Mouse (Mus musculus): ENCODE data around the gene A630095N17Rik. TPM values are rescaled to one million over a fixed set of nuclear protein-coding genes. Genes with fewer than 3 reads are reported as not detected.

A630095N17Rik gene
- polyA plus RNA-seq, 1 experiment from 2014 or later, result not detected

- peak; percentile 58 for ATAC-seq
- Histone ChIP-seq H3K27me3 (ENCODE audit: control insufficient read depth, insufficient read depth, low read depth, low read length) (peaks cover 40% of the 10 kb centered on the region), H3K4me3 (ENCODE audit: low read depth, low read length) (peak within 1 kb of the TSS; percentile 59), H3K4me2 (ENCODE audit: low read length) (peak within 1 kb of the TSS; percentile 95), H3K9ac (ENCODE audit: low read depth, low read length) (peak within 1 kb of the TSS; percentile 72), H3K9me3 (replicated peaks; ENCODE audit: control insufficient read depth, low read length, poor library complexity, severe bottlenecking) (no peaks in the 10 kb centered on the region), H3K27ac (ENCODE audit: low read length) (no peak within 1 kb of the TSS), H3K4me1 (ENCODE audit: control insufficient read depth, insufficient read depth, low read length) (peaks cover 12% of the 10 kb centered on the region; the same call in 1 of the 2 replicates), H3K36me3 (ENCODE audit: control insufficient read depth, insufficient read depth, low read length) (peaks cover under 1% of the 10 kb centered on the region; the same call in 1 of the 2 replicates)
- under 1% methylated on average over 34 of the region's 34 CpGs for WGBS
These were observed 12.4 kb downstream of the A630095N17Rik start, which contains the start of gene Tuba4a for GRCm38 (mm10) chr1:75219531-75219930. Gene Tuba4a, minus strand, starts transcription at chr1:75219865.

GRCm38 (mm10) chr1:75219078-75219477 is 12.8 kb downstream of the A630095N17Rik start:
- peaks cover 40% of the 10 kb centered on the region for H3K27me3 ChIP-seq (ENCODE audit: control insufficient read depth, insufficient read depth, low read depth, low read length)

GRCm38 (mm10) chr1:75218227-75219001 is 13.5 kb downstream of the A630095N17Rik start:
- Histone ChIP-seq H3K9me3 (replicated peaks; ENCODE audit: control insufficient read depth, low read length, poor library complexity, severe bottlenecking) (no peaks in the 10 kb centered on the region), H3K36me3 (ENCODE audit: control insufficient read depth, insufficient read depth, low read length) (peaks cover 9% of the 10 kb centered on the region), H3K27ac (ENCODE audit: low read length) (no peak overlapping the region), H3K4me1 (ENCODE audit: control insufficient read depth, insufficient read depth, low read length) (peaks cover 12% of the 10 kb centered on the region; the same call in 1 of the 2 replicates), H3K4me3 (ENCODE audit: low read depth, low read length) (peak overlapping the region; percentile 59), H3K27me3 (ENCODE audit: control insufficient read depth, insufficient read depth, low read depth, low read length) (peaks cover 40% of the 10 kb centered on the region), H3K9ac (ENCODE audit: low read depth, low read length) (peak overlapping the region; percentile 36; the same call in 1 of the 2 replicates), H3K4me2 (ENCODE audit: low read length) (peak overlapping the region; percentile 95)
- peak; percentile 57 for ATAC-seq
- 3% methylated on average over 38 of the region's 38 CpGs for WGBS

More at GRCm38 (mm10) chr1:75219078-75219477, 12.8 kb downstream of the A630095N17Rik start:
- peak overlapping the region; percentile 95 for H3K4me2 ChIP-seq (ENCODE audit: low read length)
- peak overlapping the region; percentile 59 for H3K4me3 ChIP-seq (ENCODE audit: low read depth, low read length)
- peak; percentile 91 for ATAC-seq
- under 1% methylated on average over 24 of the region's 24 CpGs for WGBS
- H3K36me3 ChIP-seq (ENCODE audit: control insufficient read depth, insufficient read depth, low read length), result peaks cover 5% of the 10 kb centered on the region; the same call in 1 of the 2 replicates
- peaks cover 12% of the 10 kb centered on the region; the same call in 1 of the 2 replicates for H3K4me1 ChIP-seq (ENCODE audit: control insufficient read depth, insufficient read depth, low read length)
- no peak overlapping the region for H3K27ac ChIP-seq (ENCODE audit: low read length)
- H3K9me3 ChIP-seq (replicated peaks; ENCODE audit: control insufficient read depth, low read length, poor library complexity, severe bottlenecking), result no peaks in the 10 kb centered on the region
- peak overlapping the region; percentile 72 for H3K9ac ChIP-seq (ENCODE audit: low read depth, low read length)

- peaks cover 40% of the 10 kb centered on the region for H3K27me3 ChIP-seq (ENCODE audit: control insufficient read depth, insufficient read depth, low read depth, low read length)
- no peak overlapping the region; the same call in 1 of the 2 replicates for H3K4me3 ChIP-seq (ENCODE audit: low read depth, low read length)
These were observed 14.0 kb downstream of the A630095N17Rik start for GRCm38 (mm10) chr1:75217893-75218226.

GRCm38 (mm10) chr1:75216797-75217585 is 14.9 kb downstream of the A630095N17Rik start:
- Histone ChIP-seq H3K4me3 (ENCODE audit: low read depth, low read length) (no peak overlapping the region), H3K4me1 (ENCODE audit: control insufficient read depth, insufficient read depth, low read length) (peaks cover 22% of the 10 kb centered on the region), H3K9me3 (replicated peaks; ENCODE audit: control insufficient read depth, low read length, poor library complexity, severe bottlenecking) (no peaks in the 10 kb centered on the region), H3K4me2 (ENCODE audit: low read length) (no peak overlapping the region), H3K27me3 (ENCODE audit: control insufficient read depth, insufficient read depth, low read depth, low read length) (peaks cover 36% of the 10 kb centered on the region), H3K9ac (ENCODE audit: low read depth, low read length) (no peak overlapping the region), H3K27ac (ENCODE audit: low read length) (no peak overlapping the region), H3K36me3 (ENCODE audit: control insufficient read depth, insufficient read depth, low read length) (peaks cover 9% of the 10 kb centered on the region)
- ATAC-seq, result no peak
- 83% methylated on average over 13 of the region's 13 CpGs for WGBS

More at GRCm38 (mm10) chr1:75217893-75218226, 14.0 kb downstream of the A630095N17Rik start:
- Histone ChIP-seq H3K9me3 (replicated peaks; ENCODE audit: control insufficient read depth, low read length, poor library complexity, severe bottlenecking) (no peaks in the 10 kb centered on the region), H3K4me1 (ENCODE audit: control insufficient read depth, insufficient read depth, low read length) (peaks cover 14% of the 10 kb centered on the region), H3K27ac (ENCODE audit: low read length) (no peak overlapping the region), H3K9ac (ENCODE audit: low read depth, low read length) (no peak overlapping the region), H3K4me2 (ENCODE audit: low read length) (peak overlapping the region; percentile 95; the same call in 1 of the 2 replicates), H3K36me3 (ENCODE audit: control insufficient read depth, insufficient read depth, low read length) (peaks cover 9% of the 10 kb centered on the region)
- ATAC-seq, result no peak
- 9% methylated on average over 6 of the region's 6 CpGs for WGBS

GRCm38 (mm10) chr1:75215785-75216184 is 16.1 kb downstream of the A630095N17Rik start:
- Histone ChIP-seq H3K9me3 (replicated peaks; ENCODE audit: control insufficient read depth, low read length, poor library complexity, severe bottlenecking) (no peaks in the 10 kb centered on the region), H3K4me1 (ENCODE audit: control insufficient read depth, insufficient read depth, low read length) (peaks cover 31% of the 10 kb centered on the region), H3K36me3 (ENCODE audit: control insufficient read depth, insufficient read depth, low read length) (peaks cover 9% of the 10 kb centered on the region), H3K4me2 (ENCODE audit: low read length) (no peak overlapping the region), H3K27ac (ENCODE audit: low read length) (no peak overlapping the region), H3K27me3 (ENCODE audit: control insufficient read depth, insufficient read depth, low read depth, low read length) (peaks cover 27% of the 10 kb centered on the region), H3K4me3 (ENCODE audit: low read depth, low read length) (no peak overlapping the region), H3K9ac (ENCODE audit: low read depth, low read length) (no peak overlapping the region)
- no peak for ATAC-seq
- WGBS, result 94% methylated on average over 9 of the region's 9 CpGs

GRCm38 (mm10) chr1:75214886-75215285 is 17.0 kb downstream of the A630095N17Rik start:
- Histone ChIP-seq H3K4me1 (ENCODE audit: control insufficient read depth, insufficient read depth, low read length) (peaks cover 33% of the 10 kb centered on the region), H3K27me3 (ENCODE audit: control insufficient read depth, insufficient read depth, low read depth, low read length) (peaks cover 18% of the 10 kb centered on the region), H3K4me2 (ENCODE audit: low read length) (no peak overlapping the region), H3K27ac (ENCODE audit: low read length) (no peak overlapping the region), H3K36me3 (ENCODE audit: control insufficient read depth, insufficient read depth, low read length) (peaks cover 9% of the 10 kb centered on the region), H3K9me3 (replicated peaks; ENCODE audit: control insufficient read depth, low read length, poor library complexity, severe bottlenecking) (no peaks in the 10 kb centered on the region), H3K4me3 (ENCODE audit: low read depth, low read length) (no peak overlapping the region), H3K9ac (ENCODE audit: low read depth, low read length) (no peak overlapping the region)
- 78% methylated on average over 5 of the region's 5 CpGs for WGBS
- ATAC-seq, result no peak

- Histone ChIP-seq H3K27ac (ENCODE audit: low read length) (no peak overlapping the region), H3K4me3 (ENCODE audit: low read depth, low read length) (no peak overlapping the region), H3K4me2 (ENCODE audit: low read length) (no peak overlapping the region), H3K27me3 (ENCODE audit: control insufficient read depth, insufficient read depth, low read depth, low read length) (peaks cover 16% of the 10 kb centered on the region; the same call in 1 of the 2 replicates), H3K9me3 (replicated peaks; ENCODE audit: control insufficient read depth, low read length, poor library complexity, severe bottlenecking) (no peaks in the 10 kb centered on the region), H3K36me3 (ENCODE audit: control insufficient read depth, insufficient read depth, low read length) (peaks cover 9% of the 10 kb centered on the region), H3K4me1 (ENCODE audit: control insufficient read depth, insufficient read depth, low read length) (peaks cover 35% of the 10 kb centered on the region), H3K9ac (ENCODE audit: low read depth, low read length) (no peak overlapping the region)
- no peak for ATAC-seq
- 91% methylated on average over 2 of the region's 2 CpGs for WGBS
These were observed 17.5 kb downstream of the A630095N17Rik start for GRCm38 (mm10) chr1:75214442-75214841.
